Mouse (Mus musculus): ENCODE data around the gene Znfx1.
"Not testable (repeated sequence)": the region's sequence is repeated elsewhere in the genome, so short reads cannot be mapped to it uniquely, and the experiment has no call there.

Znfx1 gene

DNA sequence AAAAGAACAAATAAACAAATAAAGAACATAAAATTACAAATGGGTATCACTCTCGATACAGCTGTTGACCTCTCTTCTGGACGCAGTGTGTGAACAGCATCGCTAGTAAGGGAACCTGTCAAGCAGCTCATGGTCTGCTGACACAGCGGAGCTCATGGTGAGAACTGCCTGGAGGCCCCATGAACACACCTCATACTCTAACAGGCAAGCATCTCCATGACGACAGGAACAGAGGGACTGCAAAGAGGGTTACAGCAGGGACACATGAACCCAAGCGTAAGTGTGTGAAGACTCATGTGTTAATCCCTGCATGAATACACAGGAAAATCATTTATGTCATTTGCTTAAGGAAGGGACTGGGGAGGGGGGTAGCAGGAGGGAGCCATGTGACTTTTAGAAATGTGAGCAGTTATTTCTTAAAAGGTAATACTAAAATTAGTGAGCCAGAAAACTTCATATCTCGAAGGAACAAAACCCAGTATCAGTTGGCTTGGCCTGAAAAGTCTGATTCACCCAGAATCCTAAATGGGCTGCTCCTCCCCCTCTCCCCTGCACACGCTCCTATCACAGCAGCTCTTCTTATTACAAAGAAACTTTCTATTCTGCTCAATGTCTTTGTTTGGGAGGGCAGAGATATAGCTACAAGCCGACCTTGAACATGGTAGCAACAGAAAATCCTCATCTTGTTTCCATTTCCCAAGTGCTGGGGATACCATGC is 9.5 kb downstream of the Znfx1 start:
- in situ Hi-C loops (cut with MboI, MseI), result no loop called here

DNA sequence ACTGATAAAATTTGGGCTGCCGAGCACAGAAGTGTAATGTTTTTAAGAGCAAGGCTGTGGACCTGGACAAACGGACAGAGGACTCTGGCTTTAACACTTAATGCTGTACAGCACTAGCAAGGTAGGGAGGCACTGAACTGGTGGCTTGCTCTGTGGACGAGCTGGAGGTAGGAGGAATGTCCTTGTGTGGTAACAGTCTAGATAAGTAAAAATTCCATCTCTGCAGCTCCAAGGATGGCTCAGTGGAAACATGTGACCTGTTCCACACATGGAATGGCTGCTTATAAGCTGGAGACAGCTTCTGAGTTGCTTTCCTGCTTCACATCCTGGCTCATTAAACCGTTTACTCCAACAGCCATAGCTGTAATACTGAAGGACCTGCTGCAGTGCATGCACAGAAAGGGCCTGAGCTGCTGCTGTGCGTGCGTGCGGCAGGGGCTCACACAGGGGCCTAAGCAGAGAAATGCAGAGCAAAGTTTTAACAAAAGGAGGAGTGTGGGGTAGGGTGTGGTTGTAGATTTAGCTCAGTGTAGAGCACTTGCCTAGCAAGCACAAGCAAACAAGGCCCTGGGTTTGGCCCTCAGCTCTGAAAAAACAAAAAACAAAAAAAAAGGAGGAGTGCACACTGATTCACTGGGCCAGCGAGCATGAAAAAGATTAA is 14.0 kb downstream of the Znfx1 start:
- in situ Hi-C loops (cut with MboI, MseI), result no loop called here

DNA sequence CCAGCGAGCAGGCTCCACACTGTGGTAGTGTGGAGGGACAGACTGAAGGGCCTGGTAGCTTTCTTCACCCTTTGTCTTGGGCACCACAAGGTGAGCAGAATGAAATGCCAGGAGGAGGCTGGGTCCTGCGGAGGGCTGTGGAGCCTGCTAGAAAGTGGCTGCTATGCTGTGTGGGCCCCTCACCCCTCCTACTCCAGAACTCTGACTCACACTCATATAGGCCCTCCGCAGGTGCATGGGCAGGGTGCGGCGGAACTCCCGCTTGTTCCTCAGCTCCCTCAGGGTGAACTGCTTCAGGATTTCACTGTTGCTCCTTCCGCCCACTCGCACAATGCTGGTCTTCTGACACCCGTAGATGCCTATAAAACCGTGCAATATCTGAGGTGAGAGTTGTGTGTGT is 14.6 kb downstream of the Znfx1 start:
- in situ Hi-C loops (cut with MboI, MseI), result no loop called here

DNA sequence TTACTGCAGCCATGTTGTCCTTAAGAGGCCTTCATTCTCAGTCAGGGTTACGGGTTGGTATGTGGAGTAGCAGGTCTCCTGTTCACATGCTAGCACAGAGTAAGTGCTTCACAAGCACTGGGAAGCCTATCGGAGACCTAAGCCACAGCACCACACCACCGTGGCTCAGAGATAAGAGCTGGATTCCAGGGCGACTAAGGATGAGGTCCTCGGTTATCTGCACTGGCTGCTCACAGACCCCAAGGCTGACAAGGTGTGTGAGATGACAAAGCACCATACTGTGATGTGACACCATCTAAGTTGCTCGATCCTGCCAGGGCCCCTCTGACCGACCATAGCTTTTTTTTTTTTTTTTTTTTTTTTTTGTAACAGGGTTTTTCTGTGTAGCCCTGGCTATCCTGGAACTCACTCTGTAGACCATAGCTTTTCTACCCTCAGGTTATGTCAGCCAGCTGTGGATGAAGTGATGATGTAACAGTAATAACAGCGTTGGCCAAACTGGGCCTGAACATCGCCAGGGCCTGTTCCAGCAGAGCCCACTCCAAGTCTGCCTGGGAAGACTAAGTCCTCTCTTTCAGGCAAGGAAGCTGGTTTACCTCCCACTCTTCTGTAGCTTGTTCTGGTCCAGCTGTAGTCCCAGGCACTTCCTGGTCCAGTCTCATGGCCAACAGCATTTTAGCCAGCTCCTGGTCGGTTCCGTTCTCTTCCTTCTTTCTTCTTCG is 19.3 kb downstream of the Znfx1 start:
- in situ Hi-C loops (cut with MboI, MseI), result no loop called here

DNA sequence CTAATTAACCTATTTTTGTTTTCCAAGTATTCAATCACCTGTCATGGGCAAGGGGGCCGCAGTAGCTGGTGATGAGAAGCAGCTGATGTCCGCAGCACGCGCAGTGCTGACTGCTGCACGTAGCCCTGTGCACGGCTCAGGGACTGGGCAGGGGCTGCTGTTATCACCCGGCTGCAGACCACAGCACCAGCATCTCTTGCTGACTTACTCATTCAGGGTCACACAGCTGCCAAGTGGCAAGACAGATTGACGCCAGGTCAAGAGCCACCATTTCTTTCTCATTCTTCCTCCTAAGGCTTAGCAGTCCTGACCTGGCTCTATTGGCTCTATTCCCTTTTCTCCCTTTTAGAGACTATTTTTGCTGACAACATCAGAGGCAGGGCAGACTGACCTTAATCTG is 23.4 kb downstream of the Znfx1 start:
- in situ Hi-C loops (cut with MboI, MseI), result no loop called here

DNA sequence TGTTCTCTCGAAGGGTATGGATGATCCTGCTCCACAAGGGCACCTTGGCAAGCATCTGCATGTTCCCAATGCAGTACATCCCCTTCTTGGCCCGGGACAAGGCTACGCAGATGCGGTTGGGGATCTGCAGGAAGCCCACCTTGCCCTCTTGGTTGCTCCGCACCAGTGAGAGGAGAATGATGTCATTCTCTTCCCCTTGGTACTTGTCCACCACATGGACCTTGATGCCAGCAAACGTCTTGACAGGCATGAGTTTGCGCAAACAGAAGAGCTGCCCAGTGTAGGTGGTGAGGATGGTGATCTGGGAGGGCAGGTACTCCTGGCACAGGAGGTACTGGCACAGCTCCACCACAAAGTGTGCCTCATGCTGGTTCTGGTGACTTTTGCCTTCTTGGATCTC is 24.1 kb downstream of the Znfx1 start:
- in situ Hi-C loops (cut with MboI, MseI), result no loop called here

DNA sequence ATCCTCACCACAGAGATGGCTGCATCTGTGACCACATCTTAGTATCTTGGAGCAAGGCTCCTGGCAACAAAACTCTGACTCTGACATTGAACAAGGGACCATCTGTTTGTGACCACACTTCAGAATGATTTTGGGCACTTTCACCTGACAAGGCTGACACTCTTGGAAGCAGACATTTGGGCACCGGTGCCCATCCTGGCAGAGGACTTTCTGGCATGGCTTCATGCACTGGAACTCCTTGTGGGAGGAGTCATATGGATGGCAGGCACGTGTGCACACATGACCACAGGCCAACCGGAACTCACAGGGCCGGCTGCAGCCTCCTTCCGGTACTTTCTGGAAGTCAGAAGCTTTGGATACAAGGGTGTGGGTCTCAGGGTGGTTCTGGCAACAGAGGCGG is 24.5 kb downstream of the Znfx1 start:
- in situ Hi-C loops (cut with MboI, MseI), result no loop called here

DNA sequence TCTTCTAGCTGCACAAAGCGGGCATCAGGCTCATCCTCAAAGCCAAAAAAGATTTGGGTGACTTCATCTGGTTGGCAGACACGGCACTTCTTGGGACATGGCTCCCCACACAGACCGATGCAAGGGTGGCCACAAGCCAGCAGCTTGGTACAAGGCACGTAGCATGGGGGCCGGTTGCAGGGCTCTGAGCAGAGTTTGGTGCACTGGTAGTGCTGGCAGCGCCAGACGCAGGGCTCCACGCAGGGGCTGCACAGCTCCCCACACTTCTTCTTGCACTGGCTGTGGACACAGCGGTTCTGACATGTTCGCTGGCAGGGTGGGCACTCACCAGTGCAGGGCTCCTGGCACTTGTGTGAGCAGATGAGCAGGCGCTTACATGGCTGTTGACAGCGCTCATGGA is 25.1 kb downstream of the Znfx1 start:
- in situ Hi-C loops (cut with MboI, MseI), result no loop called here

DNA sequence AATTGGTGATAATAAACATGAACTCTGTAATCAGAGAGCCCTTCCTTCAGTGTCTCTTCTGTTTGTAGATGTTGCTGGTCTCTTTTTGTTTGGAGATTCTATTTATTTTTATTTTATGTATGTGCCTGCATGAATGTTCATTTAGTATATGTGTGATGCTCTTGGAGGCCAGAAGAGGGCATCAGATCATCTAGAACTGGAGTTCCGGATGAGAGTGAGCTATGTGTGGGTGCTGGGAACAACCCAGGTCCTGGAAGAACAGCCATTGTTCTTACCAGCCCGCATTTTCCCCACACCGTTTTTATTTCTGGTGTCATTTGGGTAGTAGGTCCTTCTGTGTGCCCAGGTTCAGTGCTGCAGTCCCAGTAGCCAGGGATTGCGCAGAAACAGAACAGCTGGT is 32.3 kb downstream of the Znfx1 start:
- in situ Hi-C loops (cut with MboI, MseI), result no loop called here

DNA sequence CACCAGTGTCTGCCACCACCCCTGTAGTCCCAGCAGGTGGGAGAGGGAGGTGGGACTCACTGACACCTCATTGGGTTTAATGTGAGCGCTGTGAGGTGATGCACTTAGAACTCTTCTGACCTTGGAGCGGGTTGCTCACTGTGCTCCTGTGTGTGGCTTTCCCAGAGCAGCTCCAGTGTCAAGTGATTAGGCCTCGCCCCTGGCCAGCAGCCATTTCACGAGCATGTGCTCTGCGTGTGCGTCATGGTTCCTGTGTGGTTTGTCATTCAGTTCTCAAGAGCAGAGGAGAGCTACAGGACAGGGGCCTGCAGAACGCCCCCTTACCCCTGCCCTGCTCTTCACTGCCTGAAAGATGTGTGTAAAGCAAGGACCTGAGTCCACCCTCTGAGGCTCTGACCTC is 34.3 kb downstream of the Znfx1 start:
- in situ Hi-C loops (cut with MboI, MseI), result no loop called here

DNA sequence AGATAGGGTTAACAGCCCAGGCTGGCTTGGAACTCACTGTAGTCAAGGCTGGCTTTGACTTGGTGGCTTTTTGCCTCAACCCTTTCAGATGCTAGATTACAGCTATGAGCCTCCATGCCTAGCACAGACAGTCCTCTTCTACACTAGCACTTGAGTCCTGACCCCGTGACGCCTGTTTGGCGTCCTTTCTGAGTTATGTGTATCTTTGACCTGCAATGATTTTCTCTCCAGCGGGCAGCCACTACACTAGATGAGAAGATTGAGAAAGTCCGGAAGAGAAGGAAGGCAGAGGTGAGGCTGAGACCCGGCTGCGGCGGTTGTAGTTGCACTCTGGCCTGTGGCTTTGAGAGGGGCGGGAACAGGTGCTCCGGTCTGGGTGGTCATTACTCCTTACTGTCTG is 43.4 kb downstream of the Znfx1 start:
- in situ Hi-C loops (cut with MboI, MseI), result no loop called here

DNA sequence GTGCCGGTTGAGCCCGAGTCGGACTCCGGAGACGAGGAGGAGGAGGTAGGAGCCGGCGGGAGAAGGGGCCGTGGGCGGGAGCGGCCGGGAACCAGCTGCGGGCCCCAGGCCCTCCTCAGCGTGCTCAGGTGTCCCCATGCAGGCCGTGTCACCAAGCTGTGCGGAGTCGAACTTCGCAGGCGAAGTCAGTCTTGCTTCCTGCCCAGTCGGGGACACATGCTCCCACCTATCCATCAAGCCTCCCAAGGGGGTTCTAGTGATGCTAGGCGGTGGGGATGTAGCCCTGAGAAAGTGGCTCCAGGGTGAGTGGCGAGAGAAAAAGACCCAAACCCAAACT is 47.5 kb downstream of the Znfx1 start:
- in situ Hi-C loops (cut with MboI, MseI), result no loop called here

DNA sequence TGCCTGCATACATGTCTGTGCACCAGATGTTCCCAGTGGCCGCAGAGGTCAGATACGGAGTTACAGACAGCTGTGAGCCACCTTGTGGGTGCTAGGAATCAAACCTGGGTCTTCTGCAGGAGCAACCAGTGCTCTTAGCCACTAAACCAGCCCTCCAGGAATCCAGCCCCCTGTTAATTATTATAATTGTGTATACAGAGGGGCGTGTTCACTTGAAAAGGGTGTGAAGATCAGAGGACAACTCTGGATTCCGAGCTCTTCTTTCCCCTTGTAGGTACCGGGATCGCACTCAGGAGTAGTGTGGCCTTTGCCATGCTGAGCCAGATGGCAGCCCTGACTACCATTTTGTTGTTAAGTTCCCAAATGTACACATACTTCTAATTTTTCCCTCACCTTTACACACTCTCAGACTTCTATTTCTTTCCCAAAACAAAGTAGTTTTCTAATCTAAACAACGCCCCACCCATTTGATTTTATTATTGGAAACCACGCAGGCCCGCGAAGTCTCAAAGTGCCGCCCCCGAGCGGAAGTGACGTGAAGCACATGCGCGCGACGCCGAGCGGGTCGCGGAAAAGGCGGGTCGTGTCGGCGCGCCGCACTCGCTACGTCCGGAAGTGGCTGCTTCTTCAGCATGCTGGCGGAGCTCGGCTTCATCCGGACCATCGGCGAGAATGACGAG is 48.0 kb downstream of the Znfx1 start, which contains the start of gene Ddx27:
Gene Ddx27, plus strand, starts transcription at position 492 of the 680 bp plus-strand sequence.
- in situ Hi-C loops (cut with MboI, MseI), result no loop called here

DNA sequence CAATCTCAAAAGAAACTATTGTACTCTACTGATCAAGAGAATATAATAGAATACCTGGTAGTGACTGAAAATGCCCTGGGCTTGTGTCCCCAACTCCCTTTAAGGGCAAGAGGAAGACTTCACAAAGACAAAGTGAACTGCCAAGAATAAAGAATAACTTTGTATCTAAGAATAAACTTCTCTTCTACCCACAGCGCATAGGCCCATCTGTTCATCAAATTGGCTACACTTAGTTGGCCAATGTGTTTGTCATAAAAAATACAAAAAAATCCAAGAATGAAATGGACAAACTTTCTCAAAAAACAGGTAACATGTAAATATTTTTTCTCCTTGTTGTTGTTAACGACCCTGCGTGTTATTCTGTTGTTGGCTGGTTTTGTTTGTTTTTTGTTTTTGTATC is 52.3 kb downstream of the Znfx1 start:
- in situ Hi-C loops (cut with MboI, MseI), result no loop called here

DNA sequence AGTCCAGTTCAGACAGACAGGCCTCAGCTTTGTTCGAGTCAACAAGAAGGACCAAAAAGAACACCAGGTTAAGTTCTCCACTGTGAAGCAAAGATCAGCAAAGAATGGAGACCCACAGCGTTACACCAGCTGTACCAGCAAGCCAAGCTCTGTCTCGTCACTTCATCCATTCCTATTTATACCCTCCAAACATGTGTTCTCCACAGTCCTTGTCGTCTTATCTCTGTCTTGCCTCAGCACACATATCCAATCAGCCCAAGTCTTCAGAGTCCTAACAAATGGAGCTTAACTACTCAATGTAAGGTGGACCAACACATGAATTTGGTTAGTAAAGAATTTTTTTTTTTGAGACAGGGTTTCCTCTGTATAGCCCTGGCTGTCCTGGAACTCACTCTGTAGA is 53.3 kb downstream of the Znfx1 start:
- in situ Hi-C loops (cut with MboI, MseI), result no loop called here

DNA sequence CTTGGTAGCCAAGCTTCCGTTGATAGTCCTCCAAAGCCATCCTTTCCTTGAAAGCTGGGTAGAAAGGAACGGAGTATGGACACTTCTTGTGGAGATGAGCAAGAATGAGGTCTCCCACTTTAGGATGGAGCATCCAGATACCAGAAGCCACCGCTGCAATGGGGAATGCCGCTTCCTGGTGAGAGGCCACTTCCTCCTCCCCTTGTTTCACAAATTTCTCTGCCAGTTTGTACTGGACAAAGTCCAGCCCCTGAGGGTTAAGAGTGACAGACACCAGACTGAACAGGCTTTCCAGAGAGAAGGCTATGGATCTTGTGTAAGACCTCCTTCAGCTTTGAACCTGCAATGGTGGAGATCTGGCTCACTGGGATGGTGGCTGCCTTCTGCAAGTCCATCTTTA is 55.2 kb downstream of the Znfx1 start:
- in situ Hi-C loops (cut with MboI, MseI), result not testable (repeated sequence)

DNA sequence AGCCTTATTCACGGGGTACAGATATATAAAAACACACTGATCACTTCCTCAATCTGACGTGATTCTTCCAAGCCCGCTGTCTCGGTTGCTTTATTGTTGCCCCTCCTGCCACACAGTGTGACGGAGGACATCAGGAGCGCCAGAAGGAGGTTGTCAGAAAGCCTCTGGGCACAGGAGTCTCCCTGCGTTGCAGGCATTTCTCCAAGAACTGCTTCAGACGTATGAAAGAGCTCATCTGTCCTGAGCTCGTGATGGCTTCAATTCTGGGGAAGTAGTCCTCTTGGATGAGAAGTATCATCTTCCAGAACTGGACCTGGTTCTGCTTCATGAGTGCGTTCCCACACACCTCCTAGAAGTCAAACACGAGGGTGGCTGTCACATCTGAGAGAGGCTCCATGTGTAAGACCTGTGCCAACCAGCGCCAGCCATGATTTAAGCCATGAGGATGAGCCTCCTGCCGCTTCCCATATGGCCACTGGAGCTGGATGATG is 55.8 kb downstream of the Znfx1 start:
- in situ Hi-C loops (cut with MboI, MseI), result no loop called here

DNA sequence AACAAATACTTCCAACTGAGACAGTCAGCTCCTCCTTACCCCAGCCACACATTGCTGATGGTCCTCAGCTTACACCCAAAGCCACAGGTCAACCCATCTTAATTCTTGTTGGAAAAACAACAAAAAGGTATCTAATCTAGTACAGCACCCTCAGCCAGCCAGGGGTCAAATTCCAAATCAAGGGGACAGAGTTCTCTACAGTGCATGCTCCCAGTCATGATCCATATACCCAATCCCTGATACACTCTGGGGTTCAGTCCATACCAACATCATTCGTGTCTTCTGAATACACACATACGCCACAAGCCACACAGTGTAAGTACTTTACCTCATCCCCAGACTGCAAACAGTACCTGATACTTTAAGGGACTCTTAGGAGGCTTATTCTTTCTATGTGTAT is 56.5 kb downstream of the Znfx1 start:
- in situ Hi-C loops (cut with MboI, MseI), result no loop called here

DNA sequence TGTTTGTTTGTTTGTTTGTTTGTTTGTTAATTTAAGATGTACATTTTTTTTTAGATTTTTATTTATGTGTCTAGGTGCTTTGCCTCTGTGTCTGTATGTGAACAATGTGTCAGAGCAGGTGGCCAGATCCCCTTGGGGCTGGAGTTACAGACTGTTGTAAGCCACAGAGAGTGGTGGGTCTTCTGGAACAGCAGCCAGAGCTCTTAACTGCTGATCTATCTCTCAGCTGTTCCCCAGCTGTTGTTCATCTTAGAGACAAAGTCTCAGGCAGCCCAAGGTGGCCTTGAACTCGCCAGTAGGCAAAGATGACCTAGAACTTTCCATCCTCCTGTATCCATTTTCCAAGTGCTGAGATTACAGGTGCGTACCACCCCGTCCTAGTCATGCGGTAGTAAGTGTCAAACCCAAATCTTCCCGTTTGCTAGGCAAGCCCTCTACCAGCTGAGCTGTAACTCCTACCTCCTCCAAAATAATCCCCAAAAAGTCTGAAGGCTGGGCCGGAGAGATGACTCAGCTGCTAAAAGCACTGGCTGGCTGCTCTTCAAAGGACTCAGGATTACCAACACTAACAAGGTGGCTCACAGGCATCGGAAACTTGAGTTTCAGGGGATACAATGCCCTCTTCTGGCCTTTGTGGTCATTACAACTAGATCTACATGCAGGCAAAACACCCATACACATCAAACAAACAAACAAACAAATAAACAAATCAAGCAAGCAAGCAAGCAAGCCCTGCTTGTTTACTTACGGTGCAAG is 58.5 kb downstream of the Znfx1 start:
- in situ Hi-C loops (cut with MboI, MseI), result loop anchor here (5.0 kb wide), 1 partner anchor 47 kb away; no protein-coding TSS in a partner anchor

DNA sequence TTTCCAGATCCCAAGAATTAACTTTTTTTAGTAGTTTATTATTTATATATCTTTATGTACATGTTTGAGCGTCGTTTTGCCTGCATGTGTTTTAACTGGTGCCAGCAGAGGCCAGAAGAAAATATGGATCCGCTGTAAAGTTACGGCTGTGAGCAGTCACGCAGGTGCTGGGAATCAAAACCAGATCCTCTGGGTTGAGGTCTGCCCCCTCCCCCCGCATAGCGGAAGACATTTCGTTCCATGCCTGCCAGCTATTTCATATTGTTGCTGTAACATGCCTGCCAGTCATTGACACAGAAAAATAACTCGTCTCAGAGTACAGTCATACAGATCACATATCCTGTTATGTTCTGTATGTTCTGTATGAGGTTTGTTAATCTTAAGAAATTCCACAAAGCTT is 61.3 kb downstream of the Znfx1 start:
- in situ Hi-C loops (cut with MboI, MseI), result loop anchor here (5.0 kb wide), 1 partner anchor 44 kb away; no protein-coding TSS in a partner anchor

DNA sequence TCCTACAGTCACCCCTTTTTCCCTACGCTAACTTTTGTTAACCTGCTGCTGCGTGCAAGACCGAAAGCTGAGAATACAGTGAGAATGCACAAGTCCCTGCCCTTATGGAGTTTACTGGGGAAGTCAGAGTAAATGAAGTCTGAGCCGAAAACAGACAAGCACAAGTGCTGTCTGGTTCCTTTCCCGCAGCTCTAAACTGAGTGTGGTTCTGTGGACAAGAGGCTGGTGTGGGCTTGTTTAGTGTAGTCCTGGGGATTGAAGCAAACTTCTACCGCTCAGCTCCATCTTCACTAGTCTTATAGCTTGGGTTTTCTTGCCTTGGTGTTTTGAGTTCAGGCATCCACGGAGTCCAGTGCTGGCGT is 66.3 kb downstream of the Znfx1 start:
- in situ Hi-C loops (cut with MboI, MseI), result no loop called here
